Mouse (Mus musculus) liver, embryonic 13.5 days (tissue): ENCODE results near the gene Naga. TPM values are rescaled to one million over a fixed set of nuclear protein-coding genes. Genes with fewer than 3 reads are reported as not detected.

Experiments used
- ATAC-seq: fragments of 200-750 bp; cut with Nextera tagmentation; 2 replicates; pipeline ENCODE4 v1.8.0; 2017; ENCODE audit warnings: low read depth, mild to moderate bottlenecking, moderate number of reproducible peaks, moderate library complexity
- DNase-seq: peaks from one replicate; pipeline ENCODE4 v3.0.0; 2022
- H3K27ac ChIP-seq: fragments of 300-500 bp; sonication (generic); 2 replicates; pipeline ENCODE4 v1.5.1; 2015; ENCODE audit warnings: moderate library complexity, mild to moderate bottlenecking, inconsistent platforms
- H3K27me3 ChIP-seq: fragments of 300-500 bp; sonication (generic); 2 replicates; pipeline ENCODE4 v1.6.1; 2015; ENCODE audit warnings: mild to moderate bottlenecking, inconsistent platforms
- H3K36me3 ChIP-seq: fragments of 300-500 bp; sonication (generic); 2 replicates; pipeline ENCODE4 v1.6.1; 2015; ENCODE audit warnings: mild to moderate bottlenecking, inconsistent platforms
- H3K4me1 ChIP-seq: fragments of 300-500 bp; sonication (generic); replicated peaks from 2 replicates; pipeline ENCODE4 v1.6.1; 2015; ENCODE audit warnings: inconsistent platforms
- H3K4me2 ChIP-seq: fragments of 300-500 bp; sonication (generic); 2 replicates; pipeline ENCODE4 v1.6.1; 2015; ENCODE audit warnings: inconsistent platforms, mild to moderate bottlenecking, moderate library complexity
- H3K4me3 ChIP-seq: fragments of 300-500 bp; sonication (generic); replicated peaks from 2 replicates; pipeline ENCODE4 v1.5.1; 2015; ENCODE audit warnings: mild to moderate bottlenecking, inconsistent platforms
- H3K9ac ChIP-seq: fragments of 300-500 bp; sonication (generic); 2 replicates; pipeline ENCODE4 v1.6.1; 2015; ENCODE audit warnings: mild to moderate bottlenecking, inconsistent platforms
- H3K9me3 ChIP-seq: fragments of 300-500 bp; sonication (generic); replicated peaks from 2 replicates; pipeline ENCODE4 v1.6.1; 2016; ENCODE audit warnings: inconsistent platforms
- WGBS: fragments of 180-500 bp; shearing (Covaris S2); methylation state at CpG from one replicate; pipeline ENCODE4 v1.1.7; 2015; ENCODE audit not compliant: insufficient replicate concordance; 5-methylcytosine and 5-hydroxymethylcytosine counted together
- polyA plus RNA-seq: library from polyadenylated mRNA; unstranded; fragments of >200 nt; fragmentation: Nextera tagmentation; extraction: Ambion mirVana; gene quantifications from 2 replicates; pipeline ENCODE4 v1.2.1, GENCODE M21; 2015

Naga gene
- polyA plus RNA-seq, 1 experiment from 2014 or later, result 35.7 TPM

GRCm38 (mm10) chr15:82335194-82335593 lies 3.5 kb downstream of the Naga start:
- 0 out of 2 replicates have a peak overlapping the region, but pooled peaks have one; percentile 6 for H3K9ac ChIP-seq
- H3K4me1 ChIP-seq, result peaks cover 38% of the 10 kb centered on the region
- no peaks in the 10 kb centered on the region for H3K9me3 ChIP-seq
- H3K36me3 ChIP-seq, result peaks cover 62% of the 10 kb centered on the region
- ATAC-seq (no peak), DNase-seq (no peak)
- no peak overlapping the region for H3K4me3 ChIP-seq
- no peaks in the 10 kb centered on the region for H3K27me3 ChIP-seq
- no peak overlapping the region for H3K4me2 ChIP-seq
- no peak overlapping the region for H3K27ac ChIP-seq
- 95% methylated on average over 4 of the region's 4 CpGs for WGBS

DNA sequence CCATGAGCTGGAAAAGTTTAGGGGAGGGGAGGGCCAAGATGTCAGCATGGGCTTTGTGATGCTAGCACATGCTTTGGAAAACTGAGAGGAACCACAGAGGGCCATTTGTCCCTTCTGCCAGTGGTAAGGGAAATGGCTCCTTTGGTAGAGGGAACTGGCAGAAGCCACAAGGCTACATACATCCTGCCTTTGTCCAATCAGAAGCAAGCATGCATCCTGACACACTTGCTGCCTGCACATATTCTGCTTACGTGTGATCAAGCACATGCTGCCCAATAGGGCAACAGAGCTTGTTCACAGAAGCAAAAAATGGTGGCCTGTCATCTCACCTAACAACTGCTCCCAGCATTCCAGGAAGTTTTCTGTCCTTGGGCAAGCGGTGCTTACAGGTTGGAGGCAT lies 13.3 kb downstream of the Naga start:
- H3K27me3 ChIP-seq, result no peaks in the 10 kb centered on the region
- DNase-seq (no peak), ATAC-seq (no peak)
- H3K4me2 ChIP-seq, result no peak overlapping the region
- no peak overlapping the region for H3K9ac ChIP-seq
- no peak overlapping the region for H3K27ac ChIP-seq
- H3K4me1 ChIP-seq, result peaks cover 14% of the 10 kb centered on the region
- peaks cover 4% of the 10 kb centered on the region; the same call in 1 of the 2 replicates for H3K9me3 ChIP-seq
- no peak overlapping the region for H3K4me3 ChIP-seq
- WGBS, result 59% methylated on average over 2 of the region's 2 CpGs
- peaks cover 18% of the 10 kb centered on the region for H3K36me3 ChIP-seq

- Histone ChIP-seq H3K27ac (no peak overlapping the region), H3K9ac (no peak overlapping the region), H3K9me3 (peaks cover 4% of the 10 kb centered on the region; the same call in 1 of the 2 replicates), H3K27me3 (no peaks in the 10 kb centered on the region), H3K36me3 (no peaks in the 10 kb centered on the region), H3K4me1 (peaks cover 10% of the 10 kb centered on the region; the same call in 1 of the 2 replicates), H3K4me2 (no peak overlapping the region), H3K4me3 (no peak overlapping the region)
- no peak for DNase-seq
- ATAC-seq, result no peak
- WGBS, result 77% methylated on average over 8 of the region's 8 CpGs
Measured at GRCm38 (mm10) chr15:82322195-82322594, 16.5 kb downstream of the Naga start.

DNA sequence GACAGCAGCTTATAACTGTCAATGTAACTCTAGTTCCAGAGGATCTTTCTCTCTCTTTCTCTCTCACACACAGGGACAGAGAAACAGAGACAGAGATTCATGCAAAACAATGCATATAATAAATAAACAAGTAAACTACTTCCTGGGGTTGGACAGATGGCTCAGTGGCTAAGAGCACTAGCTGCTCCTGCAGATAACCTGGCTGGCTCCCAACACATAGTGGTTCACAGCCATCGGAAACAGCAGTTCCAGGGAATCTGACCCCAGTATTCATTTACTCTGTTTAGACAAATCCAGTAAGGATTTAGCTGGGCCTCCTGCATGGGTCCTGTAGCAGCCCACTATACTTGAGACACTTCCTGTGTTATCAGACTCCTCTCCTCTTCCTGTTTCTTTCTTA lies 19.1 kb downstream of the Naga start:
- Histone ChIP-seq H3K36me3 (no peaks in the 10 kb centered on the region), H3K27ac (no peak overlapping the region), H3K9ac (no peak overlapping the region), H3K4me1 (peaks cover 10% of the 10 kb centered on the region; the same call in 1 of the 2 replicates), H3K4me2 (no peak overlapping the region), H3K27me3 (no peaks in the 10 kb centered on the region), H3K9me3 (peaks cover 4% of the 10 kb centered on the region; the same call in 1 of the 2 replicates), H3K4me3 (no peak overlapping the region)
- ATAC-seq, result no peak
- WGBS, result 58% methylated on average over 1 of the region's 1 CpGs
- DNase-seq, result no peak

- H3K4me2 ChIP-seq, result no peak overlapping the region
- H3K9me3 ChIP-seq, result peaks cover 4% of the 10 kb centered on the region; the same call in 1 of the 2 replicates
- H3K27ac ChIP-seq, result no peak overlapping the region
- H3K4me1 ChIP-seq, result peaks cover 10% of the 10 kb centered on the region; the same call in 1 of the 2 replicates
- H3K36me3 ChIP-seq, result no peaks in the 10 kb centered on the region
- ATAC-seq (no peak), DNase-seq (no peak)
- WGBS, result 75% methylated on average over 6 of the region's 6 CpGs
- no peaks in the 10 kb centered on the region for H3K27me3 ChIP-seq
- H3K9ac ChIP-seq, result no peak overlapping the region
- H3K4me3 ChIP-seq, result no peak overlapping the region
Measured at GRCm38 (mm10) chr15:82317839-82318238, 20.9 kb downstream of the Naga start.

DNA sequence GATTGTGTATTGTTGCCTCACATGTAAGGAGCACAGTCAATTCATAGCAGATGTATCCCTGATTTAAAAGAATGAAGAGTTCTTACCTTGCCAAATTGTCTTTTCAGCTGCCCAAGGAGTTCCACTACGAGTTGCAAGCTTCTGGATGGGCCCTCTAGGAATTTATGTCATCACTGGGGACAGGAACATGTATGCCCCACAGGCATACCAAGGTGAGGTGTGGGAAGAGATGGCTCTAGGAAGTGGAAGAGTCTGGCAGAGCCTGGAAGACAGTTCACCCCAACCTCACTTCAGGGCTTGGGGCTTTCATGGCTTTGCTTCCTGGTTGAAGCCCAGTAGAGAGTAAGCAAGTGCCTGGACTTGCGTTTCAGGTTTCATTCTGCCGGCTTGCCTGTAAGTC lies 30.3 kb downstream of the Naga start:
- 67% methylated on average over 3 of the region's 3 CpGs for WGBS

GRCm38 (mm10) chr15:82307107-82307506 lies 31.6 kb downstream of the Naga start:
- WGBS, result 74% methylated on average over 3 of the region's 3 CpGs
- H3K4me1 ChIP-seq, result no peaks in the 10 kb centered on the region; the same call in 1 of the 2 replicates
- DNase-seq (no peak), ATAC-seq (no peak)
- no peaks in the 10 kb centered on the region for H3K36me3 ChIP-seq
- H3K9ac ChIP-seq, result no peak overlapping the region
- H3K4me3 ChIP-seq, result no peak overlapping the region
- no peak overlapping the region for H3K27ac ChIP-seq
- no peaks in the 10 kb centered on the region; the same call in 1 of the 2 replicates for H3K27me3 ChIP-seq
- no peak overlapping the region for H3K4me2 ChIP-seq
- no peaks in the 10 kb centered on the region for H3K9me3 ChIP-seq

More for the DNA sequence above, 30.3 kb downstream of the Naga start:
- no peak overlapping the region for H3K4me2 ChIP-seq
- no peaks in the 10 kb centered on the region; the same call in 1 of the 2 replicates for H3K4me1 ChIP-seq
- DNase-seq (no peak), ATAC-seq (no peak)
- no peaks in the 10 kb centered on the region for H3K36me3 ChIP-seq
- no peak overlapping the region for H3K27ac ChIP-seq
- H3K27me3 ChIP-seq, result no peaks in the 10 kb centered on the region; the same call in 1 of the 2 replicates
- no peaks in the 10 kb centered on the region for H3K9me3 ChIP-seq
- H3K4me3 ChIP-seq, result no peak overlapping the region
- no peak overlapping the region for H3K9ac ChIP-seq

DNA sequence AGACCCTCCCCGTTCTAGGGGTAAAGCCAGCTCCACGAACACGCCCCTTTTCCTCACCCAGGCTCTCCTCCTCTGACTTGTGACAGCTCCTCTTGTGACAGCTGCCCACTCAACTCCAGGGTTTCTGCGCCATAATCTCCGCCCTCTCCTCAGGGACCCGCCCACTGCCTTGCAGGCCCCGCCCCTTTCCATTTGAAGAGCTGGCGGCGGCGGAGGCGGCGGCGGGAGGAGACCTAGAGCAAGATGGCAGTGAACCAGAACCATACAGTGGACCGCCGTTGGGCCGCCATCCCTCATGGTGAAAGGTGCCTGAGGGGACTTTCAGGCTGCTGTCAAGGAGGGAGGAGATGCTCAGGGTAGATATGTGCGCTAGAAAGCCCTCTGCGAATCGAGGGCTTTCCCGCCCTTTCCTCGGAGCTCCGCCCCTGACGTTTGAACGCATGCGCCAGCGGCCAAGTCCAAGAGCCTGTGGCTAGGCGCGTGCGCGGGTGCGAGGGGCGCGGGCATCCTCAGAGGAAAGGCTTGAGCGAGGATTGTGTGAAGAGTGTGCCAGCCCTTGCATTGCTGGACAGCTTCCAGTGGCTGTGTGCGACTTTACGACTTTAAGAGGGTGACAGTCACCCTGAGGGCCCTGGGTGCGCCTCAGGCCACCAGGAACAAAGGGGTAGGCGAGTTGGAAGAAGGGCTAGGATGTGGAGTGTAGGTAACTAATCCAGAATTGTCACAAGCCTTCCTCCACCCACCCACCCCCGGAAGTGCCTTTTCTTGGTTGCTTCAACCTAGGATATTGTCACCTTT lies 39.8 kb downstream of the Naga start, which contains the start of gene Wbp2nl:
Gene Wbp2nl, plus strand, starts transcription at position 191 of the 798 bp plus-strand sequence.
- WGBS, result 45% methylated on average over 39 of the region's 39 CpGs
- Histone ChIP-seq H3K9ac (no peak within 1 kb of the TSS), H3K4me3 (no peak within 1 kb of the TSS), H3K36me3 (no peaks in the 10 kb centered on the region), H3K27me3 (peaks cover 9% of the 10 kb centered on the region), H3K4me1 (peaks cover 23% of the 10 kb centered on the region), H3K4me2 (peak within 1 kb of the TSS; percentile 35), H3K27ac (no peak within 1 kb of the TSS), H3K9me3 (no peaks in the 10 kb centered on the region)
- ATAC-seq (no peak), DNase-seq (peak; percentile 13)

GRCm38 (mm10) chr15:82294059-82294458 lies 44.7 kb downstream of the Naga start:
- no peak overlapping the region for H3K9ac ChIP-seq
- H3K36me3 ChIP-seq, result no peaks in the 10 kb centered on the region
- peaks cover 28% of the 10 kb centered on the region for H3K4me1 ChIP-seq
- no peak overlapping the region for H3K4me3 ChIP-seq
- DNase-seq (no peak), ATAC-seq (no peak)
- H3K27me3 ChIP-seq, result peaks cover 9% of the 10 kb centered on the region
- no peaks in the 10 kb centered on the region for H3K9me3 ChIP-seq
- H3K4me2 ChIP-seq, result no peak overlapping the region
- H3K27ac ChIP-seq, result no peak overlapping the region
- WGBS, result 49% methylated on average over 8 of the region's 8 CpGs

GRCm38 (mm10) chr15:82293271-82293711 lies 45.4 kb downstream of the Naga start:
- DNase-seq (no peak), ATAC-seq (no peak)
- no peak overlapping the region for H3K4me3 ChIP-seq
- 22% methylated on average over 7 of the region's 7 CpGs for WGBS
- no peaks in the 10 kb centered on the region for H3K36me3 ChIP-seq
- H3K4me2 ChIP-seq, result no peak overlapping the region
- H3K4me1 ChIP-seq, result peaks cover 24% of the 10 kb centered on the region
- H3K27ac ChIP-seq, result no peak overlapping the region
- H3K27me3 ChIP-seq, result peaks cover 7% of the 10 kb centered on the region
- no peaks in the 10 kb centered on the region for H3K9me3 ChIP-seq
- no peak overlapping the region for H3K9ac ChIP-seq

DNA sequence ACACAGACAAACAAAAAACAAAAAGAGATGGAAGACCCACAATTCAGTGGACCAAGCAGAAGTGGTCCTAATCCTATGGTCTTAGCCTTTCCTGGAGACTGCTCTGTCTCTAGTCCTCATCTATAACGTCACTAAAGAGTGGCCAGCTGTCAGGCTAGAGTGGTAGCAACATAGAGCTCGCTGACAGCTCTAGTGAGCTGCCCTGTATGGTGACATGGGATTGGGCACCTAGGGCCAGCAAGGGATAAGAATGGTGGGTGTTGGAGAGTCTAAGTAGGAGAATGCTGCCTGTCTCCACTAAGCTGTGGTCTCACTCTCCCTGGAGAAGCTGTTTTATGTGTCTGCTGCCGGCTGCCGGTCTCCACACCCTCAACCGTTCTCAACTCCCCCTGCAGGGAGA lies 45.9 kb downstream of the Naga start:
- no peak overlapping the region for H3K4me3 ChIP-seq
- H3K4me2 ChIP-seq, result no peak overlapping the region
- H3K4me1 ChIP-seq, result peaks cover 24% of the 10 kb centered on the region
- no peak overlapping the region for H3K9ac ChIP-seq
- H3K27me3 ChIP-seq, result peaks cover 7% of the 10 kb centered on the region
- H3K9me3 ChIP-seq, result no peaks in the 10 kb centered on the region
- H3K27ac ChIP-seq, result no peak overlapping the region
- WGBS, result 35% methylated on average over 5 of the region's 5 CpGs
- no peaks in the 10 kb centered on the region for H3K36me3 ChIP-seq
- no peak for DNase-seq
- no peak for ATAC-seq
